Mouse (Mus musculus) liver, postnatal 0 days (tissue): ENCODE measurements around the gene Vmn1r76.

Source experiments
- CTCF ChIP-seq: sonication (generic); IDR thresholded peaks from 2 replicates; pipeline ENCODE4 v1.5.1; 2016; ENCODE audit warnings: antibody characterized with exemption, low read depth
- EP300 ChIP-seq: IDR thresholded peaks from 2 replicates; pipeline ENCODE4 v1.6.1; 2016; ENCODE audit warnings: antibody characterized with exemption, low read depth, mild to moderate bottlenecking

DNA sequence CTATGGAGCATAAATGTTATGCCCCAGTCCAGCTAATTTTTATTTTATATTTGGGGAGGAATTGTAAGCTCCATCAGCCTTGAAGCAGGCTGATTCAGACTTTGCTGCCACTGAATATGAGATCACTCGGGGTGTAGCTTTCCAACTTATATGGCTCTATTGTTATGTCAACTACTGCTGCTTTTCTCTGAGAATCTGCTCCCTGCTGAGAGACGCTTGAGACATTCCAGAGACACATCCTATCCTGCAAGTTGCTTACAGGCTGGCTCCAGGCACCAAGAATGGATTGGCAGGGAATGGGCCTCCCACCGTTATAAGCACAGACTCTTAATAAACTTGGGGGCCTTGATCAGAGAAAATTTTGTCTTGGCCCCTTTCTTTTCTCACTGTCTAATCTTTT lies 10.0 kb upstream of the Vmn1r76 start:
- TF ChIP-seq CTCF, result no peak
- no peak for TF ChIP-seq EP300
